Mouse (Mus musculus) intestine, postnatal 0 days (tissue): Measurements from ENCODE around the gene Fam169a. TPM values are rescaled to one million over a fixed set of nuclear protein-coding genes. Genes with fewer than 3 reads are reported as not detected.
A peak's percentile ranks its signal among the peaks of the same experiment; 100 is the strongest.

Source experiments
- ATAC-seq: fragments of 200-750 bp; cut with Nextera tagmentation; 2 replicates; pipeline ENCODE4 v1.8.0; 2017; ENCODE audit warnings: mild to moderate bottlenecking, moderate TSS enrichment, moderate library complexity
- H3K27ac ChIP-seq: fragments of 300-500 bp; sonication (generic); 2 replicates; pipeline ENCODE4 v1.5.1; 2014; ENCODE audit warnings: mild to moderate bottlenecking, low read depth, low read length, moderate library complexity
- H3K27me3 ChIP-seq: fragments of 300-500 bp; sonication (generic); replicated peaks from 2 replicates; pipeline ENCODE4 v1.6.1; 2014; ENCODE audit warnings: low read length, mixed read lengths; ENCODE audit not compliant: control insufficient read depth, insufficient read depth
- H3K36me3 ChIP-seq: fragments of 300-500 bp; sonication (generic); 2 replicates; pipeline ENCODE4 v1.6.1; 2014; ENCODE audit warnings: mild to moderate bottlenecking, moderate library complexity; ENCODE audit not compliant: control insufficient read depth, insufficient read depth
- H3K4me1 ChIP-seq: fragments of 300-500 bp; sonication (generic); replicated peaks from 2 replicates; pipeline ENCODE4 v1.6.1; 2014; ENCODE audit warnings: antibody characterized with exemption, low read length, mixed read lengths; ENCODE audit not compliant: control insufficient read depth, insufficient read depth
- H3K4me2 ChIP-seq: fragments of 300-500 bp; sonication (generic); replicated peaks from 2 replicates; pipeline ENCODE4 v1.6.1; 2014; ENCODE audit warnings: low read depth, mild to moderate bottlenecking, moderate library complexity
- H3K4me3 ChIP-seq: fragments of 300-500 bp; sonication (generic); 2 replicates; pipeline ENCODE4 v1.5.1; 2014; ENCODE audit warnings: low read depth, low read length
- H3K9ac ChIP-seq: fragments of 300-500 bp; sonication (generic); 2 replicates; pipeline ENCODE4 v1.6.1; 2014; ENCODE audit warnings: mild to moderate bottlenecking, low read depth, low read length
- H3K9me3 ChIP-seq: fragments of 300-500 bp; sonication (generic); 2 replicates; pipeline ENCODE4 v1.6.1; 2016; ENCODE audit warnings: mixed run types; ENCODE audit not compliant: control insufficient read depth
- CTCF ChIP-seq: sonication (generic); IDR thresholded peaks from 2 replicates; pipeline ENCODE4 v1.5.1; 2016; ENCODE audit warnings: low read depth, mild to moderate bottlenecking, control low read depth, antibody characterized with exemption, moderate library complexity
- WGBS: fragments of 180-500 bp; shearing (Covaris S2); extraction: QIAGEN DNeasy Blood & Tissue Kit; methylation state at CpG from one replicate; pipeline ENCODE4 v1.1.7; 2014; 5-methylcytosine and 5-hydroxymethylcytosine counted together
- polyA plus RNA-seq: library from polyadenylated mRNA; unstranded; fragments of >200 nt; fragmentation: Nextera tagmentation; extraction: Ambion mirVana; gene quantifications from 2 replicates; pipeline ENCODE4 v1.2.1, GENCODE M21; 2015

Gene Fam169a
- polyA plus RNA-seq, 1 experiment from 2014 or later = 0.78 TPM

DNA sequence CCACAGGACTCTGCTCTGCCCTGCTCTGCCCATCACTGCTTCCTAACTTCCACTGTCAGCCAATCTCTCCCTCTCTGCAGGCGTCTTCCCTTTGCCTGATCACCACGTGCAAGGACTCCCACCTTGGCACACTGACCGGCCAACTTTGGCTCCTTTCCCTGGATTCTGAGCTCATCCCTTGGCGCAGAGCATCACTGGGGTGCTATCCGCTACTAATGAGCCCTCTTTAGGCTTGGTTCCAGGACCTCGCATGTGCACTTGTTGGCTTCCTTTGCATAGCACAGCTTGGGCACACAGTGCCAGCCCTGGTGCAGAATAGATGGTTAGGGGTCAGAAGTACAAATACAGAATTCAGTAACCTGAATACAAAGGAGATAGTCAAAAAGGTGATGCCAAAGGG is 15.9 kb upstream of the Fam169a start:
- 69% methylated on average over 6 of the region's 6 CpGs for WGBS
- no peak overlapping the region for H3K9ac ChIP-seq
- TF ChIP-seq CTCF = no peak

DNA sequence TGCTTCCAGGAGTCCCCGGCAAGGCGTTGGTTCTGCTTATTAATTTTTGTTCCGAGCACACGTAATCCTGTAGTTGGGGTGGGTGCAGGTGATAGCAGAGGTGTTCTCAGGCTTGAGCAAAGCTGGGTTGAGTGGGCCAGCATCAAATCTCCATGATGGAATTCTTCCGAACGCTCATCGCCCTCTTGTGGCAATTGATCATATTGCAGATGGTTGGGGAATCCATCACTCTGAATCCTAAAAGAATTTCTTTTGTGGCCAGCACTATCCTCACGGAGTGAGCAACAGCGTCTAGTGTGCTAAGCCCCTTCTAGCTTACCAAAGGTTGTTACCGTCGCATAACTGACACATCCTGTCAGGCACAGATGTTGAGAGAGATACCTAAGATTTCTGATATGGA is 14.4 kb upstream of the Fam169a start:
- Histone ChIP-seq H3K4me1 (no peaks in the 10 kb centered on the region), H3K9me3 (no peaks in the 10 kb centered on the region), H3K27me3 (no peaks in the 10 kb centered on the region), H3K27ac (no peak overlapping the region), H3K9ac (no peak overlapping the region), H3K4me2 (no peak overlapping the region), H3K4me3 (no peak overlapping the region), H3K36me3 (no peaks in the 10 kb centered on the region)
- no peak for ATAC-seq
- WGBS = 13% methylated on average over 11 of the region's 11 CpGs
- TF ChIP-seq CTCF = peak; percentile 92

More for the DNA sequence above, 15.9 kb upstream of the Fam169a start:
- Histone ChIP-seq H3K4me1 (no peaks in the 10 kb centered on the region), H3K27ac (no peak overlapping the region), H3K36me3 (no peaks in the 10 kb centered on the region), H3K27me3 (no peaks in the 10 kb centered on the region), H3K4me2 (no peak overlapping the region), H3K4me3 (no peak overlapping the region), H3K9me3 (no peaks in the 10 kb centered on the region)
- no peak for ATAC-seq

DNA sequence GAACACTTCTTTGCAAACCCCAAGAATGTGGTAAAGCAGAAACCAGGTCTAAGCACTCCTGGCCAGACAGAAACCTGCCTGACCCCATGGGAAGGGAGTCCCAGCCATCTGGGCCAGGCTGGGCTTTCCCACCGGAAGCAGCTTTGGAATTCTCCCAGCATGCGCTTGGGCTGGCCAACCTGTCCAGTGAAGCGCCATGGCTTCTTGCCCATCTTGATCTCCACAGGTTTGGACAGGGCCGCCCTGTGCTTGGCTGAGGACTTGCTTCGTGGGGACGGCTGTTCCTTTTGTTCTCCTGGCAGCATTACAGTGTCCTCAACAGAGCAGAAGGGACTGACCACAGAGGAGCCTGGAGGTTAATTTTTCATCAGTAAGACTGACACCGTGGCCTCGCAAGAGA is 13.2 kb upstream of the Fam169a start:
- H3K27ac ChIP-seq = no peak overlapping the region
- no peaks in the 10 kb centered on the region for H3K9me3 ChIP-seq
- no peak overlapping the region for H3K4me3 ChIP-seq
- H3K9ac ChIP-seq = no peak overlapping the region
- no peak for ATAC-seq
- H3K36me3 ChIP-seq = no peaks in the 10 kb centered on the region
- no peaks in the 10 kb centered on the region for H3K27me3 ChIP-seq
- TF ChIP-seq CTCF = no peak
- WGBS = 72% methylated on average over 8 of the region's 8 CpGs
- no peak overlapping the region for H3K4me2 ChIP-seq
- H3K4me1 ChIP-seq = no peaks in the 10 kb centered on the region

DNA sequence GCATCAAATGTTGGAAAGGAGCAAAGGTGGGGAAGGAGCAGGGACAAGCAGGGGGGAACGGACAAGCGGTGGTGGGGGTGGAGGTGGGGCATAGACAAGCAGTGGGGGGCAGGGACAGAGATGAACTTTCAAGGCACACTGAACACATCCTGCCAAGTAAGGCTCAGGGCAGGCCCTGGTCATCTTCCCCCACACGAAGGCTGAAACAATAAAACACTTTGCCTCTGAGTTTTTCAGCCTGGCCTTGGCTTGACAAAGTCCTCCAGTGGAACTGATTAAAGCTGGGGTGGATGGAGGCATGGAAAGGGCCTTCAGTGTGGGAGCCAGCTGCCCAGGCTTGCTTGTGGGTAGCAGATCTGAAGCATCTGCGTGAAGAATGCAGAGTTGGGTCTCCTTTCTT is 9.3 kb upstream of the Fam169a start:
- H3K27ac ChIP-seq = no peak overlapping the region
- H3K9ac ChIP-seq = no peak overlapping the region
- H3K27me3 ChIP-seq = no peaks in the 10 kb centered on the region
- no peak for TF ChIP-seq CTCF
- H3K4me2 ChIP-seq = no peak overlapping the region
- H3K36me3 ChIP-seq = no peaks in the 10 kb centered on the region
- WGBS = 53% methylated on average over 4 of the region's 4 CpGs
- no peak overlapping the region for H3K4me3 ChIP-seq
- ATAC-seq = no peak
- H3K4me1 ChIP-seq = no peaks in the 10 kb centered on the region
- H3K9me3 ChIP-seq = no peaks in the 10 kb centered on the region

DNA sequence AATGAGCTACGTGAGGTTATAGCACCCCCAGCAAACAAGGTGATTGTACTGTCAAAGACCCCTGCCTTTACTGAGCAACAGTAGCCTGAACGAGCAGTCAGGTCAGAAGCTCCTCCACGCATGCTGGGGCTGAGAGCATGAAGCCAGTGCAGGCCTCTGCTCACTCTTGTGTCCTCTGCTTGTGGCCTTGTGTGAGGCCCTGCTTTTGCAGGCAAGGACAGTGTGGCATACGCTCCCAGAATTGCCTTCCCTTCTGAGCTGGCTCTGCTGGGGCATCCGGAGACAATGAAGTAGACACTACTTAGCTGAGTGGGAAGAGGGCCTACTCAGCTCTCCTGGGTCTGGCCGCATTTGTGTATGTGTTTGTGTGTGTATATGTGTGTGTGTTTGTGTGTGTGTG is 7.3 kb upstream of the Fam169a start:
- no peak overlapping the region for H3K4me2 ChIP-seq
- WGBS = 89% methylated on average over 6 of the region's 6 CpGs
- no peak overlapping the region for H3K27ac ChIP-seq
- no peaks in the 10 kb centered on the region for H3K4me1 ChIP-seq
- no peaks in the 10 kb centered on the region for H3K27me3 ChIP-seq
- H3K36me3 ChIP-seq = no peaks in the 10 kb centered on the region
- no peaks in the 10 kb centered on the region for H3K9me3 ChIP-seq
- H3K4me3 ChIP-seq = no peak overlapping the region
- no peak for TF ChIP-seq CTCF
- ATAC-seq = no peak
- no peak overlapping the region for H3K9ac ChIP-seq

DNA sequence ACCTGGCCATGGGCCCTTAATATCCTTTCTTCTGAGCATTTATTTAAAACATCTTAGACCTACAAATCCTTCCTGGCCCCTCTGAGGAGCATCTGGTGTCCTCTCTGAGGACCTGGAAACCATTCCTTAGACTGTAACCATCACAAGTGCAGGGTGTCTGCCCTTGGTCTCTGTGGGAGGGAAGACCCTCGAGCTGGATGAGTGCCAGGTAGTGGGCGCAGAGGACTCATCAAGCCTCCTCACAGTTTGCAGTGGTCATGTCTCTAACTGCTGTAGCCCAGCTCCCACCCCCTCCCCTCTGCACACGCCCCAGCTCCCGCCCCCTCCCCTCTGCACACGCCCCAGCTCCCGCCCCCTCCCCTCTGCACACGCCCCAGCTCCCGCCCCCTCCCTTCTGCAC is 6.8 kb upstream of the Fam169a start:
- WGBS = 67% methylated on average over 4 of the region's 8 CpGs
- no peaks in the 10 kb centered on the region for H3K9me3 ChIP-seq
- no peaks in the 10 kb centered on the region for H3K4me1 ChIP-seq
- H3K27me3 ChIP-seq = no peaks in the 10 kb centered on the region
- no peaks in the 10 kb centered on the region for H3K36me3 ChIP-seq
- TF ChIP-seq CTCF = no peak
- no peak overlapping the region for H3K4me3 ChIP-seq
- no peak for ATAC-seq
- no peak overlapping the region for H3K9ac ChIP-seq
- no peak overlapping the region for H3K27ac ChIP-seq
- no peak overlapping the region for H3K4me2 ChIP-seq

DNA sequence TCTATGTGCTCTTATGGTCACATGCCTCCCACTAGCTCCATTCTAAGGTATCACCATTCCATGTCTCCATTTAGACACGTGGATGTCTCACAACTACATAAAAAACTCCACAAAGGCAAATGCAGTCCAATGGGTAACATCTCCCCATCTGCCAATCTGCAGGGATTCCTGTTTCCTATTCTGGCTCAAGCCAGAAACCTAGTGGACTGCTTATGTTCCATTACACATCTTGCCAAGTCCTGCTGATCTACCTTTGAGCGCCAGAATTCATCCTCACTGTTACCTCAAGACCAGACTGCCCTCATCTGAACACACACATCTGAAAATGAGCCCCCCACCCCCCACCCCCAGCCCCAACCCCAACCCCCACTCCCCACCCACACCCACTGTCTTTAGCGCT is 4.9 kb upstream of the Fam169a start:
- Histone ChIP-seq H3K4me3 (no peak overlapping the region), H3K4me2 (no peak overlapping the region), H3K36me3 (no peaks in the 10 kb centered on the region), H3K4me1 (no peaks in the 10 kb centered on the region), H3K27me3 (no peaks in the 10 kb centered on the region), H3K27ac (no peak overlapping the region), H3K9me3 (no peaks in the 10 kb centered on the region), H3K9ac (no peak overlapping the region)
- 95% methylated on average over 3 of the region's 3 CpGs for WGBS
- ATAC-seq = no peak
- TF ChIP-seq CTCF = no peak
